Mouse (Mus musculus) CH12.LX (cell line): Measurements from ENCODE around the gene Rabgap1. TPM values are rescaled to one million over a fixed set of nuclear protein-coding genes. Genes with fewer than 3 reads are reported as not detected.

Source experiments
- DNase-seq: peaks from one replicate; pipeline ENCODE4 v3.0.0-alpha.2; 2013; ENCODE audit errors: extremely low read depth
- H3K27ac ChIP-seq: 2 replicates; pipeline ENCODE4 v1.5.1; 2012; ENCODE audit warnings: low read depth, mild to moderate bottlenecking, control low read depth, moderate library complexity; ENCODE audit not compliant: insufficient read depth
- H3K27me3 ChIP-seq: replicated peaks from 2 replicates; pipeline ENCODE3; 2012; ENCODE audit warnings: inconsistent platforms
- H3K36me3 ChIP-seq, 2 experiments: replicated peaks in 1 of 2; 2 replicates each; pipeline versions ENCODE3 to v1.6.1; 2012; ENCODE audit warnings: inconsistent platforms in 1 of 2, low read length in 1 of 2, mild to moderate bottlenecking in 1 of 2, mixed read lengths in 1 of 2, moderate library complexity in 1 of 2; ENCODE audit not compliant: control insufficient read depth in 1 of 2, insufficient read depth in 1 of 2
- H3K4me1 ChIP-seq, 2 experiments: 2 replicates each; pipeline ENCODE4 v1.6.1; 2012; ENCODE audit warnings: inconsistent platforms in 1 of 2, moderate library complexity in 1 of 2; ENCODE audit not compliant: insufficient read depth in 2 of 2, control insufficient read depth in 1 of 2
- H3K4me2 ChIP-seq: 2 replicates; pipeline ENCODE4 v1.6.1; 2012; ENCODE audit warnings: low read depth, mild to moderate bottlenecking, control low read depth; ENCODE audit not compliant: poor library complexity, insufficient read depth, severe bottlenecking
- H3K4me3 ChIP-seq, 3 experiments: fragments of 150-350 bp in 1 of 3; sonication (generic) in 1 of 3; replicated peaks in 1 of 3; 2 replicates each; pipeline versions ENCODE3 to v1.5.1; 2011 to 2012; ENCODE audit warnings: low read depth in 2 of 3, low read length in 2 of 3, mild to moderate bottlenecking in 2 of 3, moderate library complexity in 2 of 3, control low read depth in 1 of 3, improper control_type of control experiment in 1 of 3, inconsistent platforms in 1 of 3, mixed read lengths in 1 of 3; ENCODE audit not compliant: poor library complexity in 1 of 3
- H3K79me2 ChIP-seq: replicated peaks from 2 replicates; pipeline ENCODE4 v1.6.1; 2012; ENCODE audit warnings: mild to moderate bottlenecking, moderate library complexity; ENCODE audit not compliant: control insufficient read depth, poor library complexity, insufficient read depth, severe bottlenecking; ENCODE audit errors: extremely low read depth
- H3K9ac ChIP-seq: 2 replicates; pipeline ENCODE4 v1.6.1; 2012; ENCODE audit warnings: low read depth, mild to moderate bottlenecking, control low read depth, moderate library complexity; ENCODE audit not compliant: insufficient read depth
- H3K9me3 ChIP-seq: replicated peaks from 2 replicates; pipeline ENCODE3; 2012; ENCODE audit warnings: low read length, inconsistent platforms, mixed read lengths
- BHLHE40 ChIP-seq: IDR thresholded peaks from 2 replicates; pipeline ENCODE4 v1.6.1; 2011; ENCODE audit warnings: mild to moderate bottlenecking, low read depth, low read length, improper control_type of control experiment
- CHD1 ChIP-seq: IDR thresholded peaks from 2 replicates; pipeline ENCODE4 v1.6.1; 2012; ENCODE audit warnings: low read depth, low read length, improper control_type of control experiment, inconsistent platforms
- CHD2 ChIP-seq: IDR thresholded peaks from 2 replicates; pipeline ENCODE4 v1.6.1; 2011; ENCODE audit warnings: low read length, improper control_type of control experiment
- CTCF ChIP-seq, 2 experiments: IDR thresholded peaks in 1 of 2; conservative IDR thresholded peaks in 1 of 2; 2 replicates each; pipeline ENCODE4 v1.5.1; 2011 to 2012; ENCODE audit warnings: low read depth in 2 of 2, low read length in 2 of 2, improper control_type of control experiment in 1 of 2, inconsistent platforms in 1 of 2, mild to moderate bottlenecking in 1 of 2, moderate library complexity in 1 of 2
- E2F4 ChIP-seq: IDR thresholded peaks from 2 replicates; pipeline ENCODE4 v1.6.1; 2011; ENCODE audit warnings: low read depth, low read length, improper control_type of control experiment; ENCODE audit not compliant: insufficient replicate concordance
- EP300 ChIP-seq: IDR thresholded peaks from 2 replicates; pipeline ENCODE4 v1.6.1; 2011; ENCODE audit warnings: low read length, improper control_type of control experiment
- ETS1 ChIP-seq: conservative IDR thresholded peaks from 2 replicates; pipeline ENCODE4 v1.6.1; 2012; ENCODE audit warnings: low read depth, mild to moderate bottlenecking, inconsistent platforms, low read length, improper control_type of control experiment, moderate library complexity
- GABPA ChIP-seq: IDR thresholded peaks from 2 replicates; pipeline ENCODE4 v1.6.1; 2012; ENCODE audit warnings: low read depth, low read length, improper control_type of control experiment, inconsistent platforms; ENCODE audit not compliant: insufficient replicate concordance
- HCFC1 ChIP-seq: IDR thresholded peaks from 2 replicates; pipeline ENCODE4 v1.6.1; 2012; ENCODE audit warnings: low read depth, mild to moderate bottlenecking, inconsistent platforms, low read length, improper control_type of control experiment
- IRF4 ChIP-seq: IDR thresholded peaks from 2 replicates; pipeline ENCODE4 v1.6.1; 2014; ENCODE audit warnings: low read depth, mild to moderate bottlenecking, inconsistent platforms, low read length, improper control_type of control experiment
- JUN ChIP-seq: IDR thresholded peaks from 2 replicates; pipeline ENCODE4 v1.6.1; 2011; ENCODE audit warnings: low read depth, mild to moderate bottlenecking, low read length, improper control_type of control experiment, moderate library complexity; ENCODE audit not compliant: insufficient read depth
- JUND ChIP-seq: conservative IDR thresholded peaks from 2 replicates; pipeline ENCODE4 v1.6.1; 2011; ENCODE audit warnings: low read depth, low read length, improper control_type of control experiment
- KAT2A ChIP-seq: IDR thresholded peaks from 2 replicates; pipeline ENCODE4 v1.6.1; 2012; ENCODE audit warnings: low read length, improper control_type of control experiment, inconsistent platforms; ENCODE audit not compliant: insufficient replicate concordance
- MAFK ChIP-seq: IDR thresholded peaks from 2 replicates; pipeline ENCODE4 v1.6.1; 2011; ENCODE audit warnings: low read length, improper control_type of control experiment; ENCODE audit not compliant: insufficient replicate concordance
- MAX ChIP-seq: IDR thresholded peaks from 2 replicates; pipeline ENCODE4 v1.6.1; 2011; ENCODE audit warnings: low read length, improper control_type of control experiment
- MAZ ChIP-seq: IDR thresholded peaks from 2 replicates; pipeline ENCODE4 v1.6.1; 2012; ENCODE audit warnings: low read depth, mild to moderate bottlenecking, inconsistent platforms, low read length, improper control_type of control experiment, moderate library complexity
- MEF2A ChIP-seq: IDR thresholded peaks from 2 replicates; pipeline ENCODE4 v1.6.1; 2014; ENCODE audit warnings: low read depth, mild to moderate bottlenecking, inconsistent platforms, low read length, improper control_type of control experiment, borderline replicate concordance
- MXI1 ChIP-seq: IDR thresholded peaks from 2 replicates; pipeline ENCODE4 v1.6.1; 2011; ENCODE audit warnings: mild to moderate bottlenecking, low read depth, low read length, improper control_type of control experiment
- NRF1 ChIP-seq: IDR thresholded peaks from 2 replicates; pipeline ENCODE4 v1.6.1; 2014; ENCODE audit warnings: low read depth, mild to moderate bottlenecking, inconsistent platforms, low read length, improper control_type of control experiment, moderate library complexity
- PAX5 ChIP-seq: IDR thresholded peaks from 2 replicates; pipeline ENCODE4 v1.6.1; 2012; ENCODE audit warnings: low read length, inconsistent platforms, mixed read lengths
- POLR2A ChIP-seq: IDR thresholded peaks from 2 replicates; pipeline ENCODE4 v1.6.1; 2011; ENCODE audit warnings: low read depth, mild to moderate bottlenecking, improper control_type of control experiment, low read length
- RAD21 ChIP-seq: IDR thresholded peaks from 2 replicates; pipeline ENCODE4 v1.6.1; 2011; ENCODE audit warnings: low read depth, mild to moderate bottlenecking, low read length, improper control_type of control experiment, moderate library complexity
- RCOR1 ChIP-seq: conservative IDR thresholded peaks from 2 replicates; pipeline ENCODE4 v1.6.1; 2012; ENCODE audit warnings: low read depth, mild to moderate bottlenecking, inconsistent platforms, low read length, improper control_type of control experiment
- SMC3 ChIP-seq: IDR thresholded peaks from 2 replicates; pipeline ENCODE4 v1.6.1; 2011; ENCODE audit warnings: low read depth, low read length, improper control_type of control experiment
- TBP ChIP-seq: conservative IDR thresholded peaks from 2 replicates; pipeline ENCODE4 v1.6.1; 2011; ENCODE audit warnings: low read depth, low read length, improper control_type of control experiment
- UBTF ChIP-seq: IDR thresholded peaks from 2 replicates; pipeline ENCODE4 v1.6.1; 2012; ENCODE audit warnings: low read depth, mild to moderate bottlenecking, inconsistent platforms, low read length, improper control_type of control experiment, moderate library complexity
- USF1 ChIP-seq: IDR thresholded peaks from 2 replicates; pipeline ENCODE4 v1.6.1; 2014; ENCODE audit warnings: low read depth, mild to moderate bottlenecking, inconsistent platforms, low read length, improper control_type of control experiment
- USF2 ChIP-seq: conservative IDR thresholded peaks from 2 replicates; pipeline ENCODE4 v1.6.1; 2011; ENCODE audit warnings: low read depth, low read length, improper control_type of control experiment
- ZC3H11A ChIP-seq: IDR thresholded peaks from 2 replicates; pipeline ENCODE4 v1.6.1; 2012; ENCODE audit warnings: low read depth, mild to moderate bottlenecking, inconsistent platforms, low read length, improper control_type of control experiment
- ZNF384 ChIP-seq: IDR thresholded peaks from 2 replicates; pipeline ENCODE4 v1.6.1; 2012; ENCODE audit warnings: low read depth, low read length, improper control_type of control experiment, inconsistent platforms
- dilution Hi-C: fragments of 300-500 bp; cut with MboI; formaldehyde crosslinking; loops from 2 replicates; pipeline ENCODE4 v1.14.3; 2020; ENCODE audit warnings: low sequenced_read_pairs; ENCODE audit not compliant: extremely low pct_unique_long_range_greater_than_20kb, extremely low pct_ligation_motif_present
- in situ Hi-C: fragments of 300-500 bp; cut with MboI; formaldehyde crosslinking; loops from 3 replicates; pipeline ENCODE4 v1.14.3; 2019; ENCODE audit warnings: low sequenced_read_pairs, low pct_ligation_motif_present, low pct_unique_long_range_greater_than_20kb, mixed read lengths
- polyA plus RNA-seq: library from polyadenylated mRNA; unstranded; fragments of >175 nt; gene quantifications from 2 replicates; pipeline ENCODE4 v1.2.1, GENCODE M21; 2012; ENCODE audit warnings: low read depth; ENCODE audit not compliant: insufficient read length
- total RNA-seq, 2 experiments: library from RNA; depleted of rRNA; stranded (reverse); fragments of 300-350 nt in 1 of 2; fragments of >200 nt in 1 of 2; gene quantifications; 2 replicates each; pipeline ENCODE4 v1.2.3; 2012 to 2014

Rabgap1 gene
- total and polyA plus RNA-seq, 3 experiments: 16.6 to 21.9 (median 19.4) TPM

DNA sequence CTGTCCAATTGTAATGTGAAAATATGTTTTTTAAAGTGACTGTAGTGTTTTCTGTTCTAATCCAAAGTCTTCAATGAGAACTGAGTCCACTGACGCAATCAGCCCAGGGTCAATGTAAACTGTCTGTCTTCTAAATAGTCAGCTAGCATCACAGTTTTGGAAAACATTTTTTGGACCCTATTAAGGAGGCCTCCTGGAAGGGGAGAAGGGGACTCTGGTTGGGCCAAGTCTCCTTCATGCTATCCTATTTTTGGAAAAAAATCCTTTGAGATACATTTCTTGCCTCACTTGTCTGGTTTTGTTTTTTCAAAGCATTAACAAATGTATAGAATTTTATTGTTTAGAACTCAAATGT is 76.2 kb downstream of the Rabgap1 start:
- H3K4me2 ChIP-seq: no peak overlapping the region
- in situ Hi-C loops (no loop called here), dilution Hi-C loops (no loop called here)
- TF ChIP-seq ZNF384: no peak
- TF ChIP-seq USF2: no peak
- TF ChIP-seq MAZ: no peak
- TF ChIP-seq BHLHE40: no peak
- no peak for TF ChIP-seq RAD21
- TF ChIP-seq MAX: no peak
- TF ChIP-seq MEF2A: no peak
- no peak for TF ChIP-seq NRF1
- no peak for TF ChIP-seq PAX5
- TF ChIP-seq HCFC1: no peak
- TF ChIP-seq RCOR1: no peak
- TF ChIP-seq KAT2A: no peak
- TF ChIP-seq EP300: no peak
- H3K79me2 ChIP-seq: no peaks in the 10 kb centered on the region
- H3K4me3 ChIP-seq: no peak overlapping the region
- H3K27ac ChIP-seq: no peak overlapping the region
- H3K9ac ChIP-seq: no peak overlapping the region
- DNase-seq: no peak
- no peaks in the 10 kb centered on the region for H3K9me3 ChIP-seq
- no peaks in the 10 kb centered on the region for H3K27me3 ChIP-seq
- no peaks in the 10 kb centered on the region for H3K4me1 ChIP-seq
- peaks cover 18 to 40% of the 10 kb centered on the region in 2 experiments for H3K36me3 ChIP-seq

- in situ Hi-C loops: no loop called here
- Histone ChIP-seq H3K4me3 (no peak overlapping the region), H3K9ac (no peak overlapping the region), H3K9me3 (no peaks in the 10 kb centered on the region)
- TF ChIP-seq USF1 (no peak), ZC3H11A (no peak), JUN (no peak), MXI1 (no peak), RCOR1 (no peak), POLR2A (no peak), MAFK (no peak), ETS1 (no peak), GABPA (no peak), IRF4 (no peak), TBP (no peak), CHD1 (no peak), JUND (no peak), E2F4 (no peak), EP300 (no peak), UBTF (no peak), MAX (no peak), CTCF (conservative IDR thresholded peaks at IDR 0.05 in 1 of 2, IDR thresholded peaks at IDR 0.05 in 1 of 2; ENCODE audit: low read depth in 2 of 2, low read length in 2 of 2) (no peak), SMC3 (no peak), CHD2 (no peak)
- TF ChIP-seq, all 38 proteins: peak for 0
- dilution Hi-C loops: no loop called here
- DNase-seq: no peak
- H3K27ac ChIP-seq: no peak overlapping the region
- no peaks in the 10 kb centered on the region for H3K27me3 ChIP-seq
- no peak overlapping the region for H3K4me2 ChIP-seq
- no peaks in the 10 kb centered on the region; a peak in 1 of 4 replicates for H3K4me1 ChIP-seq
- peaks cover 0 to 25% of the 10 kb centered on the region in 2 experiments for H3K36me3 ChIP-seq
- no peaks in the 10 kb centered on the region for H3K79me2 ChIP-seq
Observed at GRCm38 (mm10) chr2:37527587-37527986, 84.5 kb downstream of the Rabgap1 start.
